Mouse (Mus musculus) induced T-regulatory cell, adult 2 months (primary cell): ENCODE results near the gene Ncmap.

ENCODE experiments used
- DNase-seq: peaks from one replicate; pipeline ENCODE4 v3.0.0-alpha.2; 2012; ENCODE audit warnings: low read depth

The Ncmap gene

DNA sequence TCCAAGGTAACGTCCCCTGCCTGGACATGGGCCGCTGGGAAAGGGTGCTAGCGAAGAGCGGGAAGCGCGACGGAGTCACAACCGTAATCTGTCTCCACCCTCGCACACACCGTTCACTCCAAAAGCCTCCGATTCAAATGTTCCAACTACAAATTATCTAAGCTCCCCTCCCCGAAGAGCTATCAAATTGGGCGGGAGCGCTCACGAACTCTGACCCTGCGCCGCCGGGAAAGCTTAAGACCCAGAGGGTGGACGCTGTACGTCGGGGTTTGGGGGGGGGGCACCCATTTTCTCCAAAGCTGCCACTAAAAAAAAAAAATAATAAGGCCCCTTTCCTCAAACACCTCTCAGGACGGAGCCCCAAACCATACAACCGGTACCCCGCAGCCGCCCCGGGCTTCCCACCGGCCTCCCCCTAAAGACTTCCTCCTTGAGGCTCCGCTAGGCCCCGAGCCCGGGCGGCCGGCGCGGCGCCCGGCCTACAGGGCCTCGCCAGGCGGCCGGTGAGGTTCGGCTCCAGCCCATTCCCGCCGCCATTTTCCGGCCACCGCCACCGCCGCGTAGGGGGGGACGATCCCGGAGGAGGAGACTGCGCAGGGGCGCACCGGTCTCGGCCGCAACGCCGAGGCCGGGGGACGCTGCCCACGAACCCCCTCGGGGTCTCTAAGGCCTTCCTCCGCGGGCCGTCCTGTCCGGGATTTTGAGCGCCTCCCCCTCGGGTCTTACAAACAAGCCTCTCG is 45.5 kb downstream of the Ncmap start:
- no peak for DNase-seq

DNA sequence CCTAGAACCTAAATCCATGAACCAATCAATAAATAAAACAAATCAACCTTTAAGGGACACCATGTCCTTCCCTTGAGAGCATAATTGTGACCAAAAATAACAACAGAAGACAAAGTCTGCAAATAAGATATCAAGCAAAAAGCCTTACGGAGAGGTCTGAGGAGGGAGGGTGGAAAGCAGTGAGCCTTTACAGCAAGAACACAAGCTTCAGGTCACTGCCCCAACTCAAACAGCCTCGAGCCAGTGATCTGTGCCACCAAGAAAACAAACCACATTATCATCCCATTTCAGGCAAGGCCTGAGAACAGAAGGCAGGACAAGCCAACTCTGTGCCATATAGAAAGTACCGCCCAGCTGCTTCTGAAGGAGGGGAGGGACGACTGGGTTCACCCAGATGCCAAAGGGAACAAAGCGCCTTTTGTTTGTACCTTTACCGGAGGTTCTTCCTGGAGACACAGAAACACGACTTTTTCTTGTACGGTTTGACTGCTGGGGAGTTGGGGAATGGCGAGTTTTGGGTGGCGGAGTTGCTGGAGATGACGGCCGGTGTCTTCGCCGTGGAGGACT is 60.6 kb downstream of the Ncmap start:
- DNase-seq, result no peak

DNA sequence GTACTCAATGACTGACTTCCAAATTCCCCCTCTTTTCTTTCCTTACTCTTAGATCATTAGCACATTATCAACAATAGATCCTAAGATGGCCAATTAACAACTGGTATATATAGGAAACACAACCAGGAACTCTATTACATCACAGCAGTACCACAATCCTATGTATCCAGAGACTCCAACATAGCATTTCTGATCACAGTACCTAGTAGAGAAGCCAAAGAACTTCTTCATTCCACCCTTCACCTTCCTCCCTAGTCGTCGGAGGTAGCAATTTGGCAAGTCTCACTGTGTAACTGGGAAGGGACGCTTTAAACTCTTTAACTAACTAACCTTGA is 62.0 kb downstream of the Ncmap start:
- DNase-seq, result no peak

DNA sequence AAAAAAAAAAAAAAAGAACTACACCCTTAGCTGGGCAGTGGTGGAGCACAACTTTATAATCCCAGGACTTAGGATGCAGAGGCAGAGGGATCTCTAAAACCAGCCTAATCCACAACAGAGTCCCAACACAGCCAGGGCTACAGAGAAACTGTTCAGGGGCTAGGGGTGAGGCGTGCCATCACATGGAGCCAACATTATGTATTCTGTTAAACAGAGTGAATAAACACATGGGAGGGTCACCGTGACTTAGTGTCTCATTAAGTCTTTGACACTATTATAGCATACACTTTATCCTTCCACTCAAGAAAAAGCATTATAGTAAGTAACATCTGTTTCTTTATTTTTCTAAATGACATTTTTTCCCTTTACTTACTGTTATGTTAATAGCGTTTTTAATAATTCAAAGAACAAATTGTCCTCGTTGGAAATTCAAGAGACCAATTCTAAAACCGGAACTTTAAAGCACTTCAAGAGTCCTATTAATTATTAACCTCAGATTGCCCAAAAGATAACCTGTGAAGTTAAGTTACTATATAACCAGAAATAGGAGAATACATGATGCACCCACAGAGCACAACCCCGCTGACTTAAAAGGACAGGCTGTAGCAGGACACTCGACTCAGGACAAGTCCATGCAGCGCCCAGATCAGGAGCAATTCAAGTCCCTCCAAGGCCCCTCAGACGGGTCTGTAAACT is 62.6 kb downstream of the Ncmap start:
- no peak for DNase-seq

DNA sequence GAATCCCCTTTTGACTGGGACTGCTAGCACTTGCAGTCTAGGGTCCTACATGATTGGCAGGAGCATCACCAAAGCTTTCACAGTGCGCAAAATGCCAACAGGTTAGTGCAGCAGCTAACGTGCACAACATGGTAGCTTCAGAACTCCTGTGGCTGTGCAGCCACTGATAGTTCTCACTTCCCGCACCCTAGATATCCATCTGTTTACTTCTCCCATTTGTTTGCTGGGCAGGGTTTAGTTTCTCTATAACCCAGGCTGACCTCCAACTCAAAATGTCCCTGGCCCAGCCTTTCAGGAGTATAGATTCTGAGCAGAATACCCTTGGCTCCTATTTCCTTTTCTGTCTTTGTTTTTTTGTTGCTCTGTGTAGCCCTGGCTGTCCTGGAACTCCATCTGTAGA is 71.6 kb downstream of the Ncmap start:
- DNase-seq, result no peak

DNA sequence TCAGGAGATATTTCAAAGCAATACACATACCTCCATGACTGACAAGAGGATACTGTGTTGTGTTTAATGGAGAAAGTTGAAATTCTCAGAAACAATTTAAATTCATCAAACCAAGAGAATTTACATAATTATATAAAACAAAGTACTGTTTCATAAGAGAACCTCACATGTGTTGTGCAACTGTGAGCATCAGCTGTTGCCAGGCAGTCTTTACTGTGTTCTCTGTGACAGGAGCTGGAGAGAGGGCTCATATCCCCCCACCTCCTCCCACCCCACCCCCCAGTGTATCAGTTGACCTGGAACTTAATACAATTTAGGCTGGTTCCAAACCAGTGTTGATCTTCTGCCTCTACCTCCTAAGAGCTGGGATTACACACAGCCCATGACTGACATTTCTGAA is 72.0 kb downstream of the Ncmap start:
- no peak for DNase-seq

DNA sequence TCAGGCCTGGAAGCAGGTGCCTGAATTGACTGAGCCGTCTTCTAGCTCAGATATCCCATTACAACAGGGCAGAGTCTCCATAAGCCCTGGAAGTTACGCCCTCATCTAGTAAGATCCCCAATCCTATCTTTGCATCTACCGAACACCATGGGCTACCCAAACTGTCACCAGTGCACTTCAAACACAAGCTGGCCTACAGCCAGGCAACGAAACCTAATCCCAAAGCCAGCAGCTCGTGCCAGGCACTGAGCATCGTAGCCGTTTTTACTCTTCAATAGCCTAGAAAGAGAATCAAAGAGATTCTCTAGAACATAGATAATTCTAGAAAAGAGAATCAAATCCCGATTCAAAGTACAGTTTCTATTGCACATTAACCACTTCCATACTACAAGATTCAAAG is 75.0 kb downstream of the Ncmap start:
- no peak for DNase-seq
